Mouse (Mus musculus) CH12.LX (cell line): ENCODE data around the gene Rnf26.

Experiments
- CTCF ChIP-seq, 2 experiments: IDR thresholded peaks in 1 of 2; conservative IDR thresholded peaks in 1 of 2; 2 replicates each; pipeline ENCODE4 v1.5.1; 2011 to 2012; ENCODE audit warnings: low read depth in 2 of 2, low read length in 2 of 2, improper control_type of control experiment in 1 of 2, inconsistent platforms in 1 of 2, mild to moderate bottlenecking in 1 of 2, moderate library complexity in 1 of 2
- ETS1 ChIP-seq: conservative IDR thresholded peaks from 2 replicates; pipeline ENCODE4 v1.6.1; 2012; ENCODE audit warnings: low read depth, mild to moderate bottlenecking, inconsistent platforms, low read length, improper control_type of control experiment, moderate library complexity
- KAT2A ChIP-seq: IDR thresholded peaks from 2 replicates; pipeline ENCODE4 v1.6.1; 2012; ENCODE audit warnings: low read length, improper control_type of control experiment, inconsistent platforms; ENCODE audit not compliant: insufficient replicate concordance
- MAFK ChIP-seq: IDR thresholded peaks from 2 replicates; pipeline ENCODE4 v1.6.1; 2011; ENCODE audit warnings: low read length, improper control_type of control experiment; ENCODE audit not compliant: insufficient replicate concordance
- MAX ChIP-seq: IDR thresholded peaks from 2 replicates; pipeline ENCODE4 v1.6.1; 2011; ENCODE audit warnings: low read length, improper control_type of control experiment
- MYC ChIP-seq: IDR thresholded peaks from 2 replicates; pipeline ENCODE4 v1.6.1; 2011; ENCODE audit warnings: low read depth, mild to moderate bottlenecking, improper control_type of control experiment, low read length
- POLR2A ChIP-seq: IDR thresholded peaks from 2 replicates; pipeline ENCODE4 v1.6.1; 2011; ENCODE audit warnings: low read depth, mild to moderate bottlenecking, improper control_type of control experiment, low read length
- POLR2AphosphoS2 ChIP-seq: IDR thresholded peaks from 2 replicates; pipeline ENCODE4 v1.6.1; 2011; ENCODE audit warnings: low read depth, low read length, improper control_type of control experiment
- RCOR1 ChIP-seq: conservative IDR thresholded peaks from 2 replicates; pipeline ENCODE4 v1.6.1; 2012; ENCODE audit warnings: low read depth, mild to moderate bottlenecking, inconsistent platforms, low read length, improper control_type of control experiment
- TCF12 ChIP-seq: IDR thresholded peaks from 2 replicates; pipeline ENCODE4 v1.6.1; 2014; ENCODE audit warnings: low read depth, mild to moderate bottlenecking, inconsistent platforms, low read length, improper control_type of control experiment

GRCm38 (mm10) chr9:44141951-44142350 lies 28.6 kb upstream of the Rnf26 start:
- TF ChIP-seq POLR2A, result no peak
- TF ChIP-seq MAX, result no peak
- TF ChIP-seq RCOR1, result no peak
- TF ChIP-seq ETS1, result no peak
- TF ChIP-seq KAT2A, result no peak
- TF ChIP-seq CTCF (conservative IDR thresholded peaks at IDR 0.05 in 1 of 2, IDR thresholded peaks at IDR 0.05 in 1 of 2; ENCODE audit: low read depth in 2 of 2, low read length in 2 of 2), result no peak
- TF ChIP-seq MYC, result no peak
- TF ChIP-seq MAFK, result no peak
- TF ChIP-seq POLR2AphosphoS2, result no peak
- no peak for TF ChIP-seq TCF12
